Mouse (Mus musculus): Measurements from ENCODE around the gene Hoxa3. TPM values are rescaled to one million over a fixed set of nuclear protein-coding genes. Genes with fewer than 3 reads are reported as not detected.

Hoxa3 gene
- polyA plus RNA-seq, 1 experiment from 2014 or later = not detected

DNA sequence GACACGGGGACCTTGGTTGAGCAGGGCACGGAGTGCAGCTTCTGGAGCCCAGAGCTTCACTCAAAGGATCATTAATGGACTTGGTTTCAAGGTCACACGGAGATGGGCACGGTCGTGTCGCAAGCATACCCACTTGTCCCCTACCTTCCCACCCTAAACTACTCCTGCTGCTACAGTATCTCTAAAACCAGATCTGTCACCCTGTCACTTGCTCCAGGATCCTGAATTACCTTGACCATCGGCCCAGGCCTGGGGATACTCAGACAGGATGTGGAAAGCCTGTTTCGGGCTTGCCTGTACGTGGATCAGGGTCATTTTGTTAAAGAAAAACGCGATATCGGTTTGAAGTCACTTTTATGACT, 3.5 kb downstream of the Hoxa3 start:
- no peak overlapping the region for H3K4me3 ChIP-seq
- 0 out of 2 replicates have a peak, but pooled peaks cover 8% of the 10 kb centered on the region for H3K4me1 ChIP-seq
- no peaks in the 10 kb centered on the region for H3K9me3 ChIP-seq (replicated peaks)
- H3K27ac ChIP-seq = no peak overlapping the region
- H3K4me2 ChIP-seq = no peak overlapping the region
- H3K9ac ChIP-seq = no peak overlapping the region
- 5% methylated on average over 12 of the region's 12 CpGs for WGBS
- H3K27me3 ChIP-seq = peaks cover 100% of the 10 kb centered on the region
- ATAC-seq = no peak
- H3K36me3 ChIP-seq (ENCODE audit: poor library complexity, severe bottlenecking) = no peaks in the 10 kb centered on the region

GRCm38 (mm10) chr6:52208868-52209684, 4.1 kb downstream of the Hoxa3 start:
- Histone ChIP-seq H3K36me3 (ENCODE audit: poor library complexity, severe bottlenecking) (no peaks in the 10 kb centered on the region), H3K4me1 (peaks cover 13% of the 10 kb centered on the region), H3K9me3 (replicated peaks) (no peaks in the 10 kb centered on the region), H3K27ac (no peak overlapping the region), H3K4me2 (0 out of 2 replicates have a peak overlapping the region, but pooled peaks have one; percentile 13), H3K9ac (no peak overlapping the region), H3K4me3 (no peak overlapping the region), H3K27me3 (peaks cover 100% of the 10 kb centered on the region)
- ATAC-seq = no peak
- WGBS = 3% methylated on average over 18 of the region's 18 CpGs

- Histone ChIP-seq H3K9ac (no peak within 1 kb of the TSS), H3K4me2 (0 out of 2 replicates have a peak within 1 kb of the TSS, but pooled peaks have one; percentile 13)
- ATAC-seq = no peak
Observed at GRCm38 (mm10) chr6:52208072-52208867, 4.9 kb downstream of the Hoxa3 start, which contains the start of gene Hoxa6. TSS of gene Hoxa6 (minus strand) at chr6:52208722.

GRCm38 (mm10) chr6:52207684-52207976, 5.5 kb downstream of the Hoxa3 start:
- H3K9ac ChIP-seq = no peak overlapping the region

More at GRCm38 (mm10) chr6:52208072-52208867, 4.9 kb downstream of the Hoxa3 start, which contains the start of gene Hoxa6:
- Histone ChIP-seq H3K27ac (no peak within 1 kb of the TSS), H3K27me3 (peaks cover 100% of the 10 kb centered on the region), H3K4me3 (no peak within 1 kb of the TSS), H3K36me3 (ENCODE audit: poor library complexity, severe bottlenecking) (no peaks in the 10 kb centered on the region), H3K4me1 (peaks cover 20% of the 10 kb centered on the region), H3K9me3 (replicated peaks) (no peaks in the 10 kb centered on the region)
- WGBS = 1% methylated on average over 47 of the region's 47 CpGs

DNA sequence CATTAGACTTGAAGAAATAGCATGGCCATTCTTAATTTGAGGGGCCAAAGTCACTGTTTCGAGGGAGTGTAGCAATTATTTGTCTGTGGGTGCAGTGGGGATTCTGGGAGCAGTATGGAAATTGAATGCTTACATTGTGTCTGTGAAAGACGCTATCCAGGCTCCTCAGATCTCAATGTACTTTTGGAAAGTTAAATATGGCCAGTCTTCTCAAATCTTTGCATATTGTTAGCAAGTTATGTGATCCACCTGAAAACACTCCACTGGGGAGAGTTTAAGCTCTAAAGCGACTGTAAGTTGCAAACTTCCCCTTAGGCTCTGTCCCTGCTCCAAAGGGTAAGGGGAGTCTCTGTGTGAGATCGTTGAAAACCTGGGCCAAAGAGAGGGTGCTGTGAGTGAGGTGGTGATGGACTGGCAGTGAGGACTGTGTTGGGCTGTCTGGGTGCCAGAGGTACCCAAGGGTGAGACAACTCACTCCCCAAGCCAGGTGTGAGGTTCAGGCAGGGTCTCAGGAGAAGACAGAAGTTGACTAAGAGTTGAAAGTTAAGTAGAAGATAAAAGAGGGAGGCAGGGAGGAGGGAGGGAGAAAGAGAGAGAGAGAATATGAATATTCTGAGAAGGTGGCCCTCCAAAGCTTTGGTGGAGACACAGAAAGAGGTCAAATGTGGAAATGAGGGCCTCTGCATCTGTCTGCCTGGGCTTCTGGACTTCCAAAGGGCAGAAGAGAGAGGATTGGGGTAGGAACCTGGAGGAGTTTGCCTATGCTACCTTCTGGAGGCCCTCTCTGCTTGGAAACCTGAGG, 6.1 kb downstream of the Hoxa3 start:
- H3K27me3 ChIP-seq = peaks cover 100% of the 10 kb centered on the region
- no peaks in the 10 kb centered on the region for H3K9me3 ChIP-seq (replicated peaks)
- under 1% methylated on average over 4 of the region's 4 CpGs for WGBS
- H3K27ac ChIP-seq = no peak overlapping the region
- no peak overlapping the region for H3K4me3 ChIP-seq
- no peak overlapping the region for H3K4me2 ChIP-seq
- ATAC-seq = no peak
- H3K4me1 ChIP-seq = peaks cover 18% of the 10 kb centered on the region
- no peaks in the 10 kb centered on the region for H3K36me3 ChIP-seq (ENCODE audit: poor library complexity, severe bottlenecking)
- H3K9ac ChIP-seq = no peak overlapping the region

More at GRCm38 (mm10) chr6:52207684-52207976, 5.5 kb downstream of the Hoxa3 start:
- no peaks in the 10 kb centered on the region for H3K36me3 ChIP-seq (ENCODE audit: poor library complexity, severe bottlenecking)
- H3K4me1 ChIP-seq = peaks cover 18% of the 10 kb centered on the region
- H3K4me2 ChIP-seq = no peak overlapping the region
- ATAC-seq = no peak
- no peak overlapping the region for H3K4me3 ChIP-seq
- H3K27me3 ChIP-seq = peaks cover 100% of the 10 kb centered on the region
- no peaks in the 10 kb centered on the region for H3K9me3 ChIP-seq (replicated peaks)
- no peak overlapping the region for H3K27ac ChIP-seq

GRCm38 (mm10) chr6:52205638-52206621, 7.2 kb downstream of the Hoxa3 start:
- H3K27ac ChIP-seq = no peak overlapping the region
- H3K9ac ChIP-seq = no peak overlapping the region
- no peaks in the 10 kb centered on the region for H3K9me3 ChIP-seq (replicated peaks)
- WGBS = 1% methylated on average over 55 of the region's 55 CpGs
- peaks cover 18% of the 10 kb centered on the region for H3K4me1 ChIP-seq
- no peaks in the 10 kb centered on the region for H3K36me3 ChIP-seq (ENCODE audit: poor library complexity, severe bottlenecking)
- peaks cover 100% of the 10 kb centered on the region for H3K27me3 ChIP-seq
- no peak for ATAC-seq
- no peak overlapping the region for H3K4me3 ChIP-seq
- H3K4me2 ChIP-seq = no peak overlapping the region

- Histone ChIP-seq H3K9me3 (replicated peaks) (no peaks in the 10 kb centered on the region), H3K4me1 (peaks cover 18% of the 10 kb centered on the region), H3K27ac (no peak overlapping the region), H3K4me2 (no peak overlapping the region), H3K4me3 (no peak overlapping the region), H3K27me3 (peaks cover 100% of the 10 kb centered on the region), H3K9ac (no peak overlapping the region), H3K36me3 (ENCODE audit: poor library complexity, severe bottlenecking) (no peaks in the 10 kb centered on the region)
- no peak for ATAC-seq
- WGBS = 4% methylated on average over 14 of the region's 14 CpGs
Observed at GRCm38 (mm10) chr6:52205221-52205620, 7.9 kb downstream of the Hoxa3 start.

GRCm38 (mm10) chr6:52204050-52204752, 8.9 kb downstream of the Hoxa3 start, which contains the start of gene Hoxa5:
TSS of gene Hoxa5 (minus strand) at chr6:52204587.
- no peak for ATAC-seq
- peak within 1 kb of the TSS; percentile 16 for H3K4me3 ChIP-seq
- H3K27me3 ChIP-seq = peaks cover 100% of the 10 kb centered on the region
- H3K4me1 ChIP-seq = peaks cover 18% of the 10 kb centered on the region
- H3K36me3 ChIP-seq (ENCODE audit: poor library complexity, severe bottlenecking) = no peaks in the 10 kb centered on the region
- peak within 1 kb of the TSS; percentile 34 for H3K4me2 ChIP-seq
- H3K9me3 ChIP-seq (replicated peaks) = no peaks in the 10 kb centered on the region
- under 1% methylated on average over 60 of the region's 65 CpGs for WGBS
- H3K27ac ChIP-seq = no peak within 1 kb of the TSS
- H3K9ac ChIP-seq = no peak within 1 kb of the TSS

- H3K36me3 ChIP-seq (ENCODE audit: poor library complexity, severe bottlenecking) = no peaks in the 10 kb centered on the region
- 0% methylated on average over 44 of the region's 46 CpGs for WGBS
- H3K9me3 ChIP-seq (replicated peaks) = no peaks in the 10 kb centered on the region
- peak overlapping the region; percentile 16 for H3K4me3 ChIP-seq
- H3K9ac ChIP-seq = no peak overlapping the region
- no peak overlapping the region for H3K27ac ChIP-seq
- H3K4me1 ChIP-seq = peaks cover 14% of the 10 kb centered on the region
- peaks cover 100% of the 10 kb centered on the region for H3K27me3 ChIP-seq
- H3K4me2 ChIP-seq = peak overlapping the region; percentile 34
- ATAC-seq = no peak
Observed at GRCm38 (mm10) chr6:52203371-52204049, 9.6 kb downstream of the Hoxa3 start.

GRCm38 (mm10) chr6:52203121-52203370, 10.1 kb downstream of the Hoxa3 start:
- Histone ChIP-seq H3K4me2 (no peak overlapping the region), H3K27me3 (peaks cover 100% of the 10 kb centered on the region), H3K4me1 (peaks cover 13% of the 10 kb centered on the region), H3K9ac (no peak overlapping the region), H3K4me3 (no peak overlapping the region), H3K9me3 (replicated peaks) (no peaks in the 10 kb centered on the region), H3K27ac (no peak overlapping the region), H3K36me3 (ENCODE audit: poor library complexity, severe bottlenecking) (no peaks in the 10 kb centered on the region)
- no peak for ATAC-seq
- WGBS = under 1% methylated on average over 10 of the region's 10 CpGs

All from forebrain, embryonic 13.5 days (tissue).